Mouse (Mus musculus) heart, postnatal 0 days (tissue): ENCODE measurements at regions not wholly inside any gene's neighbourhood (a gene's known extent, or its start where the extent isn't known, plus 50 kb on each side); places are given as distances from the start of the nearest gene placed in this dataset.

Source experiments
- CTCF ChIP-seq: IDR thresholded peaks from 2 replicates; pipeline ENCODE4 v1.5.1; 2016; ENCODE audit warnings: antibody characterized with exemption, control low read depth, low read depth
- EP300 ChIP-seq: IDR thresholded peaks from 2 replicates; pipeline ENCODE4 v1.6.1; 2016; ENCODE audit warnings: antibody characterized with exemption, low read depth

- TF ChIP-seq CTCF = no peak
- TF ChIP-seq EP300 = no peak
Measured at GRCm38 (mm10) chr2:51238131-51238931, 89.4 kb upstream of the Rnd3 start.
